Mouse (Mus musculus): Measurements from ENCODE around the gene Anapc5. TPM values are rescaled to one million over a fixed set of nuclear protein-coding genes. Genes with fewer than 3 reads are reported as not detected.

Gene Anapc5
- polyA plus RNA-seq, 1 experiment from 2014 or later: 489 TPM

DNA sequence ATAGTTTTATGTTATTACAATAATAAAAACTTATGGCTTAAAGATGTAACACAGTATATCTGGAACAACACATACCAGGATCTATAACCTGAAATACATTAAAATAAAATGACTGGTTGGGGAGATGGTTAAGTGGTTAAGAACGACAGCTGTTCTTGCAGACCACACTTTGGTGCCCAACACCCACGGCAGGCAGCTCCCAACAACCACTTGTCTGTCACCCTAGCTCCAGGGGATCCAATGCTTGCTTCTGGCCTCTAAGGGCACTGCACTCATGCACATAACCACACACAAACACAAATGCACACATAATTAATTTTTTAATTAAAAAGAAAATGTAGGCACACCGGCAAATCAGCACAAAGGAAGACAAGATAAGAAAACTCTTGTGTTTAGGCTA is 8.4 kb downstream of the Anapc5 start:
- 91% methylated on average over 3 of the region's 3 CpGs for WGBS
- peaks cover 15% of the 10 kb centered on the region for H3K36me3 ChIP-seq (replicated peaks; ENCODE audit: control insufficient read depth, insufficient read depth, low read depth, low read length)
- no peak overlapping the region for H3K27ac ChIP-seq (replicated peaks; ENCODE audit: low read depth, low read length)
- H3K4me1 ChIP-seq (ENCODE audit: control insufficient read depth, insufficient read depth, low read length): no peaks in the 10 kb centered on the region
- ATAC-seq (replicated peaks; ENCODE audit: insufficient number of reproducible peaks, low FRiP score, low TSS enrichment, low read depth): no peak
- H3K4me2 ChIP-seq (ENCODE audit: low read depth, low read length): no peak overlapping the region
- DNase-seq (ENCODE audit: low spot score): no peak
- no peaks in the 10 kb centered on the region for H3K27me3 ChIP-seq (ENCODE audit: control insufficient read depth, insufficient read depth, low read length)
- H3K4me3 ChIP-seq (ENCODE audit: low read depth, low read length): no peak overlapping the region
- H3K9ac ChIP-seq (replicated peaks; ENCODE audit: low read length): no peak overlapping the region
- no peaks in the 10 kb centered on the region for H3K9me3 ChIP-seq (replicated peaks; ENCODE audit: control insufficient read depth, low read length)

DNA sequence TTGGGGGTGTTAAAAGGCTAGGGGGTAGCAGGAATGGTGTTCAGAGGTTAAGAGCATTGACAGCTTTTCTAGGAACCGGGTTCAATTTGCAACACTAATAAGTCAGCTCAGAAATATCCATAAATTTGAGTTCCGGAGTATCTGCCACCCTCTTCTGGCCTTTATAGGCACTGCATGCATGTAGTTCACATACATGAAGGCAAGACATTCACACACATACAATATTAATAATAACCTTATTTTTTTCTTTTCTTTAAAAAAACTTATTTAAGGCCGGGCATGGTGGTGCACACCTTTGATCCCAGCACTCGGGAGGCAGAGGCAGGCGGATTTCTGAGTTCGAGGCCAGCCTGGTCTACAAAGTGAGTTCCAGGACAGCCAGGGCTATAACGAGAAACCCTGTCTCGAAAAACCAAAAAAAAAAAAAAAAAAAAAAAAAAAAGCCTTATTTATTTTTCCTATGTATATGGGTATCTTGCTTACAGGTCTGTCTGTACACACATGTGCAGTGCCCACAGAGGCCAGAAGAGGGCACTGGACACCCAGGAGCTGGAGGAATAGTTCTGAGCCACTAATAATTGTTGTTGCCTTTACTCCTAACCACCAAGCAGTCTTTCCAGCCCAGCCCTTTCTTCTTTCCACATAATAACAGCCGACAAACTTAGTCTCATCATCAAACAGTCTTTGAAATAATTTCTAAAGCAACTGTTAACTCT is 9.6 kb downstream of the Anapc5 start:
- Histone ChIP-seq H3K9me3 (replicated peaks; ENCODE audit: control insufficient read depth, low read length) (no peaks in the 10 kb centered on the region), H3K36me3 (replicated peaks; ENCODE audit: control insufficient read depth, insufficient read depth, low read depth, low read length) (peaks cover 18% of the 10 kb centered on the region), H3K4me3 (ENCODE audit: low read depth, low read length) (no peak overlapping the region), H3K27ac (replicated peaks; ENCODE audit: low read depth, low read length) (no peak overlapping the region), H3K4me1 (ENCODE audit: control insufficient read depth, insufficient read depth, low read length) (no peaks in the 10 kb centered on the region), H3K27me3 (ENCODE audit: control insufficient read depth, insufficient read depth, low read length) (no peaks in the 10 kb centered on the region), H3K4me2 (ENCODE audit: low read depth, low read length) (no peak overlapping the region), H3K9ac (replicated peaks; ENCODE audit: low read length) (no peak overlapping the region)
- 94% methylated on average over 9 of the region's 9 CpGs for WGBS
- ATAC-seq (replicated peaks; ENCODE audit: insufficient number of reproducible peaks, low FRiP score, low TSS enrichment, low read depth) (no peak), DNase-seq (ENCODE audit: low spot score) (peak; percentile 77)

DNA sequence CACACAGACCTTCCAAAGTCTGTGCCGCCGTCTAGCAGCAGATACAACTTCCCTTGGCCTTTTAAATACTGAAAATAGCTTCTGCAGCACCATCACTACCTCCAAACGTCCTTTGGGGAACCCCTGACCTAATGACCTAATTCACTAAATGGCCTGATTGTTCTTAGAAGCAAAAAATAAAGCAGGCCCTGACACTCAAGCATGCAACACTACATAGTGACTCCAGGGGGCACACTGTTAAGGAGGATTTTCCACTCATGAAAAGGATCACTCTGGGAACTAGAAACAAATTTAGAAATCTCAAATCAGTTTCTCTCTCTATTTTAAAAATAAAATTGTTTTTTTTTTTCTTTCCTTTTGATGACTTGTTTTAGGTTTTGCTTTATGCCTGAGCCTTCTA is 15.6 kb downstream of the Anapc5 start:
- DNase-seq (ENCODE audit: low spot score) (peak; percentile 27), ATAC-seq (replicated peaks; ENCODE audit: insufficient number of reproducible peaks, low FRiP score, low TSS enrichment, low read depth) (no peak)
- Histone ChIP-seq H3K9ac (replicated peaks; ENCODE audit: low read length) (no peak overlapping the region), H3K4me2 (ENCODE audit: low read depth, low read length) (no peak overlapping the region), H3K27ac (replicated peaks; ENCODE audit: low read depth, low read length) (no peak overlapping the region), H3K4me1 (ENCODE audit: control insufficient read depth, insufficient read depth, low read length) (no peaks in the 10 kb centered on the region), H3K27me3 (ENCODE audit: control insufficient read depth, insufficient read depth, low read length) (no peaks in the 10 kb centered on the region), H3K36me3 (replicated peaks; ENCODE audit: control insufficient read depth, insufficient read depth, low read depth, low read length) (peaks cover 36% of the 10 kb centered on the region), H3K4me3 (ENCODE audit: low read depth, low read length) (no peak overlapping the region), H3K9me3 (replicated peaks; ENCODE audit: control insufficient read depth, low read length) (no peaks in the 10 kb centered on the region)
- WGBS: 47% methylated on average over 3 of the region's 3 CpGs

DNA sequence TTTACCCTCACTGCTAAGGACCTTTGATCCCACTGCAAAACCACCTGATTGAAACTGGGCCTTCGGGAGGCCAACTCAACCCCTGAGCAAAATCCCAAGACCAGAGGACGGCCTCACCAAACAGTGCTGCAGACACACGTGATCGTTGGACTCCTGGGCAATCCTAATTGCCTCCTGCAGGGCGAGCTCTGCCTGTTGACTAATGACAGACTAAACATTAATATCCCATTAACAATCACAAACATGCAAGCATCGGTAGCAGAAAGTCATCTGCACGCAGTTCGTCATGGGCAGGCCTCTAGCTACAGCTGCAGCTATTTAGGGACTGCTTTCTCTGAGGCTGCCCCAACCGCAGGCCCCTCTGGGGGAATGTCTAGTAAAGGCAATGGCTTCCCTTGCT is 18.4 kb downstream of the Anapc5 start:
- no peak overlapping the region for H3K27ac ChIP-seq (replicated peaks; ENCODE audit: low read depth, low read length)
- no peaks in the 10 kb centered on the region for H3K4me1 ChIP-seq (ENCODE audit: control insufficient read depth, insufficient read depth, low read length)
- H3K9me3 ChIP-seq (replicated peaks; ENCODE audit: control insufficient read depth, low read length): no peaks in the 10 kb centered on the region
- H3K4me2 ChIP-seq (ENCODE audit: low read depth, low read length): no peak overlapping the region
- no peak overlapping the region for H3K9ac ChIP-seq (replicated peaks; ENCODE audit: low read length)
- DNase-seq (ENCODE audit: low spot score) (no peak), ATAC-seq (replicated peaks; ENCODE audit: insufficient number of reproducible peaks, low FRiP score, low TSS enrichment, low read depth) (no peak)
- H3K36me3 ChIP-seq (replicated peaks; ENCODE audit: control insufficient read depth, insufficient read depth, low read depth, low read length): peaks cover 49% of the 10 kb centered on the region
- H3K27me3 ChIP-seq (ENCODE audit: control insufficient read depth, insufficient read depth, low read length): no peaks in the 10 kb centered on the region
- WGBS: 85% methylated on average over 9 of the region's 9 CpGs
- no peak overlapping the region for H3K4me3 ChIP-seq (ENCODE audit: low read depth, low read length)

DNA sequence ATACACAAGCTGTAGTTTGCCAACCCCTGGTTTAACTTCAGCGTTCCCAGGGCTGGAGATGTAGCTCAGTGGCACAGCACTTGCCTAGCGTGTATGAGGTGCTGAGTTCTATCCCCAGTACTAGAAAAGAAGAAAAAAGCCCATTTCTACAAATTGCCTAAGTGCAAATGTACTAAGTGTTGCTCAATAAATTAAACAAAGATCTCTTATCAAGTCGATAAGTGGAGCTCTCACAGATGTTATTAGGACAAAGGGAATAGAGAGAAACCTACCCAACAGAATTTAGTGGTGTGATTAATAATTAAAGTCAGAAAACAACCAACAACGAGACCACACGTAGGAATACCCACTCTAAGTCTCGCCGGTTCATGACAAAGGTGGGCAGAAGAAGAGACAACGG is 19.5 kb downstream of the Anapc5 start:
- Histone ChIP-seq H3K9ac (replicated peaks; ENCODE audit: low read length) (no peak overlapping the region), H3K4me3 (ENCODE audit: low read depth, low read length) (no peak overlapping the region), H3K27me3 (ENCODE audit: control insufficient read depth, insufficient read depth, low read length) (no peaks in the 10 kb centered on the region), H3K4me1 (ENCODE audit: control insufficient read depth, insufficient read depth, low read length) (no peaks in the 10 kb centered on the region), H3K27ac (replicated peaks; ENCODE audit: low read depth, low read length) (no peak overlapping the region), H3K36me3 (replicated peaks; ENCODE audit: control insufficient read depth, insufficient read depth, low read depth, low read length) (peaks cover 50% of the 10 kb centered on the region), H3K9me3 (replicated peaks; ENCODE audit: control insufficient read depth, low read length) (no peaks in the 10 kb centered on the region), H3K4me2 (ENCODE audit: low read depth, low read length) (no peak overlapping the region)
- 96% methylated on average over 8 of the region's 8 CpGs for WGBS
- DNase-seq (ENCODE audit: low spot score) (no peak), ATAC-seq (replicated peaks; ENCODE audit: insufficient number of reproducible peaks, low FRiP score, low TSS enrichment, low read depth) (no peak)

DNA sequence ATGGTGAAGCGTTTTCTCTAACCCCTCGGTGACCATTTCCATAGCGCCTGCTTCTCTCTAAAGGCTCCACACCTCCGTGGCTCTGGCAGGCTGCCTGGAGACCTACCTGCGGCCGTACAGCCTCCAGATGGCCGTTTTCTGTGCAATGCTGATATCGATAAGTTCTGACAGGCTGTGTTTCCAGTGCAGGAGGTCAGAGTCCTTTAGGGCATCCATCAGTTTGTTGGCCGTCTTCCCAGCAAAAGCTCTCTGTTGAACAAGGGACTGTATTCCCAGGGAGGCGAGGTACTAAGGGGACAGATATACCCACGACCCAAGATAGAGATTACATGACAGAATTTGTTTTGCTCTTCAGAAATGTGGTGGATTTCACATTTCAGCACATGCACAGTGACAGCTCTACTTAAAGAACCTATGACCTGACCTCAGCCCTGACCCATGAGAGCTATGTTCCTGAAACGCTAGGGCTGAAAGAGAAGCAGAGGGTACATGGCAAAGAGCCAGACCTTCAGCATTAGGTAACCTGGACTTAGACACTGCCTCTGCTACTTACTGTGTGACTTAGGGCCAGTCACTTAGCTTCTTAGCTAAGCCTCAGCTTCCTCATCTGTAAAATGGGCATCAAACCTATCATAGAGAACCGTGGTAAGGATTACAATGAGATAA is 20.7 kb downstream of the Anapc5 start:
- H3K4me3 ChIP-seq (ENCODE audit: low read depth, low read length): no peak overlapping the region
- H3K4me2 ChIP-seq (ENCODE audit: low read depth, low read length): no peak overlapping the region
- H3K9ac ChIP-seq (replicated peaks; ENCODE audit: low read length): no peak overlapping the region
- no peak for DNase-seq (ENCODE audit: low spot score)
- no peaks in the 10 kb centered on the region for H3K27me3 ChIP-seq (ENCODE audit: control insufficient read depth, insufficient read depth, low read length)
- H3K27ac ChIP-seq (replicated peaks; ENCODE audit: low read depth, low read length): no peak overlapping the region
- no peaks in the 10 kb centered on the region for H3K4me1 ChIP-seq (ENCODE audit: control insufficient read depth, insufficient read depth, low read length)
- H3K9me3 ChIP-seq (replicated peaks; ENCODE audit: control insufficient read depth, low read length): no peaks in the 10 kb centered on the region
- H3K36me3 ChIP-seq (replicated peaks; ENCODE audit: control insufficient read depth, insufficient read depth, low read depth, low read length): peaks cover 49% of the 10 kb centered on the region
- no peak for ATAC-seq (replicated peaks; ENCODE audit: insufficient number of reproducible peaks, low FRiP score, low TSS enrichment, low read depth)
- WGBS: 83% methylated on average over 13 of the region's 13 CpGs

DNA sequence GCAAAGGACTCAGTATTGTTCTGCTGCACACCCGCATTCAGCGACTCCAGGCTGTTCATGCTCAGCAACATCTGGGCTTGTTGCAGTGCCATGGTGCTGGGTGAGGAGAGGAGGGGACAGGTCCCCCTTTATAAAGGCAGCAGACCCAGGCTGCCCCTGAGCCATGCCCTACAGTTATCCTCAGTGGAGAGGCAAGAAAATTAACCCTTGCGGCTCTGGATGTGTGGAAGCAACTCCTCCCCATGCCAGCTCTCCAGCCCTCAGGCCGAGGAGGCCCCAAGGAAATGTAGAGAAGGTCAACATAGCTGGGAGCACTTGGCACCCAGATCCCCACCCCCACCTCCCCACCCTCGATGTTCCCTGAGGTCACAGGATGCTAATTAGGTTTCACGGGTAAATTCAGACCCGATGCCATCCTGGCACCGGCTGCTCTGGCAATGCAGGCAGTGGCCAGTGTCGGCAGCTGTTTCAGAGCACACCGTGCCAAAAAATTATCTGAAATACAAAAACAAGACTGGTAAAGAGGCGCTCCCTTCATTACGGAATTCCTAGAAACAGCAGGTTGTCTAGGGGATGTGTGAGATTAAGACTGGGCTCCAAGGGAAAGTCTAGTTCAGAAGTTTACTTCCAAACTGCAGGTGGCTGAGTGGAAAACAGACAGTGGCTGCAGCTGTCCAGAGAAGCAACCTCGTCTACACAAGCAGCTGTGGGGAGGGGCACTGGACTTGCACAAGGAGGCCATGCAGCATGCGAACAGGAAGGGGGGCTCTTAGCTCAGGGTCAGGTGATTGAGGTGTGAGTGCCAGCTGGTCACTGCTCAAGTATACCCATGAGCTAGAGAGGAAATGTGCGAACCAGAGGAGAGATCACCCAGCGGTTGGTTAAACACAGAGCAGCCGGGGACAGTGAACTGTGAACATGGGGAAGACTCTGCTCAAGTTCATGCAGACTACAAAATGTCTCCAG is 21.5 kb downstream of the Anapc5 start:
- Histone ChIP-seq H3K4me3 (ENCODE audit: low read depth, low read length) (no peak overlapping the region), H3K4me1 (ENCODE audit: control insufficient read depth, insufficient read depth, low read length) (no peaks in the 10 kb centered on the region), H3K27ac (replicated peaks; ENCODE audit: low read depth, low read length) (no peak overlapping the region), H3K9ac (replicated peaks; ENCODE audit: low read length) (no peak overlapping the region), H3K27me3 (ENCODE audit: control insufficient read depth, insufficient read depth, low read length) (no peaks in the 10 kb centered on the region), H3K9me3 (replicated peaks; ENCODE audit: control insufficient read depth, low read length) (no peaks in the 10 kb centered on the region), H3K36me3 (replicated peaks; ENCODE audit: control insufficient read depth, insufficient read depth, low read depth, low read length) (peaks cover 44% of the 10 kb centered on the region), H3K4me2 (ENCODE audit: low read depth, low read length) (no peak overlapping the region)
- ATAC-seq (replicated peaks; ENCODE audit: insufficient number of reproducible peaks, low FRiP score, low TSS enrichment, low read depth): no peak
- no peak for DNase-seq (ENCODE audit: low spot score)
- 83% methylated on average over 17 of the region's 17 CpGs for WGBS

Data from embryonic facial prominence, embryonic 11.5 days (tissue).